Mouse (Mus musculus) limb, embryonic 10.5 days (tissue): Measurements from ENCODE around the gene Rpusd2. TPM values are rescaled to one million over a fixed set of nuclear protein-coding genes. Genes with fewer than 3 reads are reported as not detected.

Experiments used
- DNase-seq: peaks from one replicate; pipeline ENCODE4 v3.0.0-alpha.2; 2017; ENCODE audit warnings: low spot score
- H3K27ac ChIP-seq: fragments of 300-500 bp; sonication (generic); 2 replicates; pipeline ENCODE4 v1.5.1; 2016; ENCODE audit warnings: mild to moderate bottlenecking
- H3K27me3 ChIP-seq: fragments of 300-500 bp; sonication (generic); 2 replicates; pipeline ENCODE4 v1.6.1; 2016; ENCODE audit warnings: low read depth, mild to moderate bottlenecking; ENCODE audit not compliant: poor library complexity, severe bottlenecking
- H3K36me3 ChIP-seq: fragments of 300-500 bp; sonication (generic); 2 replicates; pipeline ENCODE4 v1.6.1; 2016; ENCODE audit warnings: mild to moderate bottlenecking, moderate library complexity
- H3K4me1 ChIP-seq: fragments of 300-500 bp; sonication (generic); 2 replicates; pipeline ENCODE4 v1.6.1; 2016
- H3K4me3 ChIP-seq: fragments of 300-500 bp; sonication (generic); 2 replicates; pipeline ENCODE4 v1.5.1; 2016; ENCODE audit warnings: mild to moderate bottlenecking, moderate library complexity
- H3K9me3 ChIP-seq: fragments of 300-500 bp; sonication (generic); replicated peaks from 2 replicates; pipeline ENCODE4 v1.6.1; 2016; ENCODE audit warnings: mild to moderate bottlenecking
- WGBS: fragments of 180-500 bp; shearing (Covaris S2); methylation state at CpG from one replicate; pipeline ENCODE4 v1.1.7; 2016; 5-methylcytosine and 5-hydroxymethylcytosine counted together
- polyA plus RNA-seq: library from polyadenylated mRNA; unstranded; fragments of >200 nt; fragmentation: Nextera tagmentation; extraction: Ambion mirVana; gene quantifications from 2 replicates; pipeline ENCODE4 v1.2.1, GENCODE M21; 2016

Rpusd2 gene
- polyA plus RNA-seq, 1 experiment from 2014 or later: 6.9 TPM

GRCm38 (mm10) chr2:119018391-119019122 lies 16.0 kb upstream of the Rpusd2 start:
- peaks cover 15% of the 10 kb centered on the region for H3K4me1 ChIP-seq
- H3K9me3 ChIP-seq: no peaks in the 10 kb centered on the region
- peak overlapping the region; percentile 5; the same call in 1 of the 2 replicates for H3K27ac ChIP-seq
- peak overlapping the region; percentile 34 for H3K4me3 ChIP-seq
- peaks cover 41% of the 10 kb centered on the region for H3K36me3 ChIP-seq
- no peaks in the 10 kb centered on the region for H3K27me3 ChIP-seq
- DNase-seq: peak; percentile 62
- WGBS: 46% methylated on average over 22 of the region's 22 CpGs

GRCm38 (mm10) chr2:119019131-119019530 lies 15.5 kb upstream of the Rpusd2 start:
- WGBS: 4% methylated on average over 5 of the region's 5 CpGs
- peak; percentile 38 for DNase-seq
- H3K27ac ChIP-seq: peak overlapping the region; percentile 5; the same call in 1 of the 2 replicates
- H3K9me3 ChIP-seq: no peaks in the 10 kb centered on the region
- H3K36me3 ChIP-seq: peaks cover 42% of the 10 kb centered on the region
- peaks cover 15% of the 10 kb centered on the region for H3K4me1 ChIP-seq
- no peaks in the 10 kb centered on the region for H3K27me3 ChIP-seq
- peak overlapping the region; percentile 34 for H3K4me3 ChIP-seq

GRCm38 (mm10) chr2:119019538-119019937 lies 15.1 kb upstream of the Rpusd2 start:
- no peak overlapping the region for H3K27ac ChIP-seq
- WGBS: 53% methylated on average over 4 of the region's 4 CpGs
- DNase-seq: no peak
- no peak overlapping the region for H3K4me3 ChIP-seq
- no peaks in the 10 kb centered on the region for H3K9me3 ChIP-seq
- H3K27me3 ChIP-seq: no peaks in the 10 kb centered on the region
- H3K36me3 ChIP-seq: peaks cover 42% of the 10 kb centered on the region
- H3K4me1 ChIP-seq: peaks cover 15% of the 10 kb centered on the region

DNA sequence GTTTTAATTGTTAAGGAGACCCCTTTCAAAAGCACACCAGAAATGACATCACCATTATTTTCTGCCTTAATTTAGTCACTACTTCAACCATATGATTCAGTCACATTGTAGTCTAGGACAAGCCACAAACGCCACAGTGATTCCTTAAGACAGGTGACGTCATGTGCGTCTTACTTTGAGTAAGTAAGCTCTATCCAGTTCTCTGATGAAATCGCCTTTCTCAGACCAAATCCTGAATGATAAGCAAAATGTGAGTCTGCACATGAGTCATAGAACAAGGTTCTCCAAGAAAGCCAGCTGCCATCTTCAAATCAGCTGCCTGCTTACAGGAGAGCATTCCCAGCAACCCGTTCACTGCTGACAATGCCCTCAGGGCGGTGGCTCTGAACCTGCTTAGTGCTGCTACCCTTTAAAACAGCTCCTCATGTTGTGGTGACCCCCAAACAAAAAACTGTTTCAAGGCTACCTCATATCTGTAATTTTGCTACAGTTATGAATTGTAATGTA lies 11.4 kb upstream of the Rpusd2 start:
- 94% methylated on average over 6 of the region's 6 CpGs for WGBS
- Histone ChIP-seq H3K4me1 (peaks cover 15% of the 10 kb centered on the region), H3K36me3 (peaks cover 38% of the 10 kb centered on the region), H3K9me3 (no peaks in the 10 kb centered on the region), H3K4me3 (no peak overlapping the region), H3K27ac (no peak overlapping the region), H3K27me3 (no peaks in the 10 kb centered on the region)
- DNase-seq: no peak

DNA sequence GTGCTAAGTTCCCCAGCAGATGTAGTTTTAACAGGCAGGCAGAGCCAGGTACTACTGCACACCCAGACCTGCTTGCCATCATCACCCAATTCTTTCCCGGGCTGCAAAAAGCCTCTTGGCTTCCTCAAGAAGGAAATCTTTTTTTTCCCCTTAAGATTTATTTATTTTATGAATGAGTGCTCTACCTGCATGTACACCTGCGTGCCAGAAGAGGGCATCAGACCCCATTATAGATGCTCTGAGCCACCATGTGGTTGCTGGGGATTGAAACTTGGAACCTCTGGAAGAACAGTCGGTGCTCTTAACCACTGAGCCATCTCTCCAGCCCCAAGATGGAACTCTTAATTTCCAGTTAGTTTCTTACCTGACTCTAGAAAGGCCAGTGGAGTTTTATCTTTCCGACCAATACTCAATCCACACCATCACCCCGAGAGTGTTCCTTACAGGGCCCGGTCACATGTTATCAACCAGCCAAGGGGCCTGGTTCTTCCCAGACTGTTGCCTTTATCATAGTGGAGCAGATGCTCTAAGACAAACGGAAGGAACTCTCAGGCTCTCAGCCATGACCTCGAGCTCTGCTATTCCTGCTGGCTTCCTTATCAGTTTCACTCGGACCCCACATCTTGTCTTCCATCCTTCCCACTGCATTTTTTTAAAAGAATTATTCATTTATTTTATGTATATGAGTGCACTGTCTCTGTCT lies 9.9 kb upstream of the Rpusd2 start:
- H3K36me3 ChIP-seq: peaks cover 32% of the 10 kb centered on the region
- no peak for DNase-seq

DNA sequence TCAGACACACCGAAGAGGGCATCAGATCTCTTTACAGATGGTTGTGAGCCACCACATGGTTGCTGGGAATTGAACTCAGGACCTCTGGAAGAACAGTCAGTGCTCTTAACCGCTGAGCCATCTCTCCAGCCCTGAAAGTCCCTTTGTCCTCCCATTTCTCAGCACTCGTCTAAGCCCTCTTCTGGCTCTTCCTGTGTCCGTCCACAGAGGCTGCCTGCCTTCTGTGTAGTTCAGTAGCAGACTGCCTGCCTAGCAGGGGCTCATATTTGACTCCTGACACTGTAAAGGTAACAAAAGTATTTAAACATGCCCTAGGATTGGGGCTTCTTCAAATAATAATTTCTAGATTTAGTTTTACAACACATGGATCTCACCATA lies 9.4 kb upstream of the Rpusd2 start:
- peaks cover 14% of the 10 kb centered on the region for H3K4me1 ChIP-seq
- no peak overlapping the region for H3K27ac ChIP-seq
- peaks cover 32% of the 10 kb centered on the region for H3K36me3 ChIP-seq
- H3K4me3 ChIP-seq: no peak overlapping the region
- no peaks in the 10 kb centered on the region for H3K27me3 ChIP-seq
- H3K9me3 ChIP-seq: no peaks in the 10 kb centered on the region
- WGBS: 86% methylated on average over 4 of the region's 4 CpGs
- DNase-seq: no peak

More for the DNA sequence above, 9.9 kb upstream of the Rpusd2 start:
- WGBS: 76% methylated on average over 9 of the region's 9 CpGs
- no peak overlapping the region for H3K27ac ChIP-seq
- H3K4me1 ChIP-seq: peaks cover 14% of the 10 kb centered on the region
- no peaks in the 10 kb centered on the region for H3K27me3 ChIP-seq
- H3K4me3 ChIP-seq: no peak overlapping the region
- H3K9me3 ChIP-seq: no peaks in the 10 kb centered on the region

GRCm38 (mm10) chr2:119026951-119027350 lies 7.6 kb upstream of the Rpusd2 start:
- no peak overlapping the region for H3K4me3 ChIP-seq
- no peaks in the 10 kb centered on the region for H3K9me3 ChIP-seq
- peaks cover 14% of the 10 kb centered on the region for H3K4me1 ChIP-seq
- no peaks in the 10 kb centered on the region for H3K27me3 ChIP-seq
- H3K36me3 ChIP-seq: peaks cover 19% of the 10 kb centered on the region
- 92% methylated on average over 4 of the region's 4 CpGs for WGBS
- DNase-seq: no peak
- no peak overlapping the region for H3K27ac ChIP-seq

- Histone ChIP-seq H3K4me3 (peak within 1 kb of the TSS; percentile 73), H3K36me3 (peaks cover 7% of the 10 kb centered on the region; the same call in 1 of the 2 replicates), H3K27ac (peak within 1 kb of the TSS; percentile 57), H3K4me1 (peaks cover 14% of the 10 kb centered on the region), H3K27me3 (no peaks in the 10 kb centered on the region), H3K9me3 (no peaks in the 10 kb centered on the region)
- under 1% methylated on average over 28 of the region's 28 CpGs for WGBS
- DNase-seq: peak; percentile 91
Observed at GRCm38 (mm10) chr2:119028941-119029551, 5.5 kb upstream of the Rpusd2 start, which contains the start of gene Ccdc32. Ccdc32 (minus strand) TSS chr2:119029393.

- H3K27me3 ChIP-seq: no peaks in the 10 kb centered on the region
- H3K4me1 ChIP-seq: peaks cover 23% of the 10 kb centered on the region
- H3K36me3 ChIP-seq: peaks cover 6% of the 10 kb centered on the region
- DNase-seq: no peak
- 74% methylated on average over 4 of the region's 4 CpGs for whole genome bisulfite sequencing
- H3K27ac ChIP-seq: no peak overlapping the region
- no peaks in the 10 kb centered on the region for H3K9me3 ChIP-seq
- H3K4me3 ChIP-seq: no peak overlapping the region
Observed at GRCm38 (mm10) chr2:119032191-119032590, 2.4 kb upstream of the Rpusd2 start.

DNA sequence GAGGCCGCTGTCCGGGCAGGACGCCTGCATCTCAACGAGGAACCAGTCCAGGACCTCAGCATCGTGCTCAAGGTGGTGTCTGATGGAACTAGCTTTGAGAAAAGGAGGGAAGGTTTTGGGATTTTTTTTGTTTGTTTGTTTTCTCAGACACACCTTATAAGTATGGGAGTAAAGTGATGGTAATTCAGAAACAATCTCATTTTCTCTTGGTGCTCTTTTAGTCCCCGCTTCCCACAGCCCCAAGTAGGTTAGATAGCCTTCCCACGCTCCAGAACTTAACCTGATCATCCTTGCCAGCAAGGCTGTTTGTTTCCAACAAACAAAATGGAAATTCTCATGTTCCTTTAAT lies 781 bp downstream of the Rpusd2 start:
- H3K36me3 ChIP-seq: peaks cover 37% of the 10 kb centered on the region
- no peaks in the 10 kb centered on the region for H3K27me3 ChIP-seq
- peaks cover 9% of the 10 kb centered on the region for H3K4me1 ChIP-seq
- H3K4me3 ChIP-seq: peak overlapping the region; percentile 83
- no peaks in the 10 kb centered on the region for H3K9me3 ChIP-seq
- H3K27ac ChIP-seq: peak overlapping the region; percentile 91
- 10% methylated on average over 7 of the region's 7 CpGs for WGBS
- DNase-seq: no peak

GRCm38 (mm10) chr2:119040882-119041281 lies 6.3 kb downstream of the Rpusd2 start:
- no peaks in the 10 kb centered on the region for H3K9me3 ChIP-seq
- no peak overlapping the region for H3K27ac ChIP-seq
- no peak for DNase-seq
- H3K4me3 ChIP-seq: no peak overlapping the region
- H3K4me1 ChIP-seq: 0 out of 2 replicates have a peak, but pooled peaks cover 3% of the 10 kb centered on the region
- 56% methylated on average over 4 of the region's 4 CpGs for WGBS
- H3K27me3 ChIP-seq: no peaks in the 10 kb centered on the region
- peaks cover 59% of the 10 kb centered on the region for H3K36me3 ChIP-seq

- no peaks in the 10 kb centered on the region for H3K9me3 ChIP-seq
- H3K27me3 ChIP-seq: no peaks in the 10 kb centered on the region
- H3K36me3 ChIP-seq: peaks cover 24% of the 10 kb centered on the region
- H3K4me1 ChIP-seq: peaks cover 14% of the 10 kb centered on the region
- 68% methylated on average over 2 of the region's 2 CpGs for WGBS
- H3K27ac ChIP-seq: no peak overlapping the region
- no peak overlapping the region for H3K4me3 ChIP-seq
- DNase-seq: no peak
Observed at GRCm38 (mm10) chr2:119045163-119045562, 10.6 kb downstream of the Rpusd2 start.
